Mouse (Mus musculus): ENCODE measurements at regions not wholly inside any gene's neighbourhood (a gene's known extent, or its start where the extent isn't known, plus 50 kb on each side); places are given as distances from the start of the nearest gene placed in this dataset.

DNA sequence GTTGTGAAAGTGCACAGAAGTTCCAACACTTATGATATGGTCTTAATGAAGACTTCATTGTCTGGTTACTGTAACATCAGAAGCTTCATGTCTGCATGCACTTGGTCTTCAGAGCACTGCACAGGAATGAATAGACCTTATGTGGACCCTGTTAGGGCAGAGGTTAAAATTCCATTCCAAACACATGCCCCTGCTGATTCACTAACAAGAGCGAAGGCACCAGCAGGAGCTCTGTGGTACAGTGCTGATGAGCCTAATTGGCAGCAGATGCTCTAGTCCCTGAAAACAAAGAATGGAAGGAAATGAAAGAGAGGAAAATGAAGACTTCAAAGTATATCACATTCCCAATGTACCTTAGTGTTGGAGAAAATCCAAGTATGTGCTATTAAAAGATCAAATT lies 365.1 kb upstream of the Alcam start:
- Histone ChIP-seq H3K4me2 (ENCODE audit: insufficient read depth, low read depth, poor library complexity, severe bottlenecking) (no peak overlapping the region), H3K9me3 (replicated peaks; ENCODE audit: low read length) (no peaks in the 10 kb centered on the region), H3K4me3 (replicated peaks in 1 of 3; ENCODE audit: low read depth in 2 of 3, low read length in 2 of 3, poor library complexity in 1 of 3) (no peak overlapping the region), H3K79me2 (replicated peaks; ENCODE audit: control insufficient read depth, extremely low read depth, insufficient read depth, poor library complexity, severe bottlenecking) (no peaks in the 10 kb centered on the region), H3K4me1 (ENCODE audit: control insufficient read depth in 1 of 2, insufficient read depth in 2 of 2) (no peaks in the 10 kb centered on the region), H3K36me3 (replicated peaks in 1 of 2; ENCODE audit: control insufficient read depth in 1 of 2, insufficient read depth in 1 of 2, low read length in 1 of 2) (no peaks in the 10 kb centered on the region), H3K9ac (ENCODE audit: insufficient read depth, low read depth) (no peak overlapping the region), H3K27ac (ENCODE audit: insufficient read depth, low read depth) (no peak overlapping the region), H3K27me3 (replicated peaks) (no peaks in the 10 kb centered on the region)
- in situ Hi-C loops (cut with MboI; ENCODE audit: low pct_ligation_motif_present, low pct_unique_long_range_greater_than_20kb, low sequenced_read_pairs) (no loop called here), dilution Hi-C loops (cut with MboI; ENCODE audit: extremely low pct_ligation_motif_present, extremely low pct_unique_long_range_greater_than_20kb, low sequenced_read_pairs) (no loop called here)
- TF ChIP-seq ZKSCAN1 (IDR thresholded peaks at IDR 0.05; ENCODE audit: borderline replicate concordance, low read depth, low read length) (no peak), RAD21 (IDR thresholded peaks at IDR 0.05; ENCODE audit: low read depth, low read length) (no peak), CHD2 (IDR thresholded peaks at IDR 0.05; ENCODE audit: low read length) (no peak), E2F4 (IDR thresholded peaks at IDR 0.05; ENCODE audit: insufficient replicate concordance, low read depth, low read length) (no peak), CHD1 (IDR thresholded peaks at IDR 0.05; ENCODE audit: low read depth, low read length) (no peak), SIN3A (IDR thresholded peaks at IDR 0.05; ENCODE audit: low read length) (no peak), MAFK (IDR thresholded peaks at IDR 0.05; ENCODE audit: insufficient replicate concordance, low read length) (no peak), USF1 (IDR thresholded peaks at IDR 0.05; ENCODE audit: low read depth, low read length) (no peak), CTCF (conservative IDR thresholded peaks at IDR 0.05 in 1 of 2, IDR thresholded peaks at IDR 0.05 in 1 of 2; ENCODE audit: low read depth in 2 of 2, low read length in 2 of 2) (no peak), IRF4 (IDR thresholded peaks at IDR 0.05; ENCODE audit: low read depth, low read length) (no peak), EP300 (IDR thresholded peaks at IDR 0.05; ENCODE audit: low read length) (no peak), TBP (conservative IDR thresholded peaks at IDR 0.05; ENCODE audit: low read depth, low read length) (no peak), MYC (IDR thresholded peaks at IDR 0.05; ENCODE audit: low read depth, low read length) (no peak)
- no peak for DNase-seq (ENCODE audit: extremely low read depth)

DNA sequence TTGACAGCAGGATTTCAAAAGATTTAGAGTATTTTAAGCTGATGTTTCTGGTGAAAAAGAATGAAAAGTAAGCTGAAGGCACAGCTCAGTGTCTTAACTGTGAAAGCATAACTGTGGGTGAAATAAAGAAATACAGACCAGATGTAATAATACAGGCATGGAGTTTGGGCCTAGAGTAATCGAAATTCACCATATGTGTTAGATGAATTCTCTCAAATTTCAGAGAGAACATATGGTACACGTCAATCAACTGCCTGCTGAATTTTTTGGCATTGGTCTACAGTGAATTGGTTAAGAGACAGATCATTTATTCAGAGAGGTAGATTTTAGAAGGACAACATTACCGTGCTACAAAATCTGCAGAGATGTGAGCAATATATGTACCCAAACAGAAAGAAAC lies 357.3 kb upstream of the Alcam start:
- Histone ChIP-seq H3K27ac (ENCODE audit: insufficient read depth, low read depth) (no peak overlapping the region), H3K27me3 (replicated peaks) (no peaks in the 10 kb centered on the region), H3K4me3 (replicated peaks in 1 of 3; ENCODE audit: low read depth in 2 of 3, low read length in 2 of 3, poor library complexity in 1 of 3) (no peak overlapping the region), H3K9me3 (replicated peaks; ENCODE audit: low read length) (no peaks in the 10 kb centered on the region), H3K4me1 (ENCODE audit: control insufficient read depth in 1 of 2, insufficient read depth in 2 of 2) (no peaks in the 10 kb centered on the region), H3K36me3 (replicated peaks in 1 of 2; ENCODE audit: control insufficient read depth in 1 of 2, insufficient read depth in 1 of 2, low read length in 1 of 2) (no peaks in the 10 kb centered on the region), H3K79me2 (replicated peaks; ENCODE audit: control insufficient read depth, extremely low read depth, insufficient read depth, poor library complexity, severe bottlenecking) (no peaks in the 10 kb centered on the region), H3K9ac (ENCODE audit: insufficient read depth, low read depth) (no peak overlapping the region), H3K4me2 (ENCODE audit: insufficient read depth, low read depth, poor library complexity, severe bottlenecking) (no peak overlapping the region)
- in situ Hi-C loops (cut with MboI; ENCODE audit: low pct_ligation_motif_present, low pct_unique_long_range_greater_than_20kb, low sequenced_read_pairs) (no loop called here), dilution Hi-C loops (cut with MboI; ENCODE audit: extremely low pct_ligation_motif_present, extremely low pct_unique_long_range_greater_than_20kb, low sequenced_read_pairs) (no loop called here)
- TF ChIP-seq SMC3 (IDR thresholded peaks at IDR 0.05; ENCODE audit: low read depth, low read length) (no peak), EP300 (IDR thresholded peaks at IDR 0.05; ENCODE audit: low read length) (no peak)
- no peak for DNase-seq (ENCODE audit: extremely low read depth)

DNA sequence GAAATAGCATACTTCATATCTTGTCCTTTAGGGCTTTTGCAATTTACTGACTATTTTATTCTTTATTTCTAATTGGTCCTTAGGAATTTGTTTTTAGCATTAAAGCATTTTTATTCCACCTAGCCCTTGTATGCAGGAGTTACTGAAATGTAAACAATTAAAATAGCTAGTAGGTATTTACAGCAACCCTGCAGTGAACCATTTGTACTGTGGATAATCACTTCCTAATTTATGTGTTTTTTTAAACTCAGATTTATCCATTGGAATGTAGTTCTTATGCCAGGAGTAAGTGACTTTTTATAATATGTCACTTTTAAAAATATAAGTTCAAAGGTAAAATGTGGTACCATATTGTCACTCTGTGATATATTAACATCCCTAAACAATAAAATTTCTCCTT lies 350.5 kb upstream of the Alcam start:
- Histone ChIP-seq H3K27ac (ENCODE audit: insufficient read depth, low read depth) (no peak overlapping the region), H3K4me3 (replicated peaks in 1 of 3; ENCODE audit: low read depth in 2 of 3, low read length in 2 of 3, poor library complexity in 1 of 3) (no peak overlapping the region), H3K9me3 (replicated peaks; ENCODE audit: low read length) (no peaks in the 10 kb centered on the region), H3K4me1 (ENCODE audit: control insufficient read depth in 1 of 2, insufficient read depth in 2 of 2) (no peaks in the 10 kb centered on the region), H3K9ac (ENCODE audit: insufficient read depth, low read depth) (no peak overlapping the region), H3K79me2 (replicated peaks; ENCODE audit: control insufficient read depth, extremely low read depth, insufficient read depth, poor library complexity, severe bottlenecking) (no peaks in the 10 kb centered on the region), H3K36me3 (replicated peaks in 1 of 2; ENCODE audit: control insufficient read depth in 1 of 2, insufficient read depth in 1 of 2, low read length in 1 of 2) (no peaks in the 10 kb centered on the region), H3K27me3 (replicated peaks) (no peaks in the 10 kb centered on the region), H3K4me2 (ENCODE audit: insufficient read depth, low read depth, poor library complexity, severe bottlenecking) (no peak overlapping the region)
- dilution Hi-C loops (cut with MboI; ENCODE audit: extremely low pct_ligation_motif_present, extremely low pct_unique_long_range_greater_than_20kb, low sequenced_read_pairs) (no loop called here), in situ Hi-C loops (cut with MboI; ENCODE audit: low pct_ligation_motif_present, low pct_unique_long_range_greater_than_20kb, low sequenced_read_pairs) (no loop called here)
- DNase-seq (ENCODE audit: extremely low read depth), result no peak
- no peak for TF ChIP-seq ZNF384 (IDR thresholded peaks at IDR 0.05; ENCODE audit: low read depth, low read length)
- no peak for TF ChIP-seq UBTF (IDR thresholded peaks at IDR 0.05; ENCODE audit: low read depth, low read length)
- TF ChIP-seq RCOR1 (conservative IDR thresholded peaks at IDR 0.05; ENCODE audit: low read depth, low read length), result no peak
